Mouse (Mus musculus): ENCODE measurements around the gene Camta1.

Gene Camta1

GRCm38 (mm10) chr4:151637348-151637747, 224.3 kb downstream of the Camta1 start:
- Histone ChIP-seq H3K4me1 (replicated peaks; ENCODE audit: low read depth, low read length) (peaks cover 2% of the 10 kb centered on the region; the same call in 1 of the 2 replicates), H3K9me3 (ENCODE audit: low read length) (no peaks in the 10 kb centered on the region), H3K36me3 (ENCODE audit: insufficient read depth, low read length) (no peaks in the 10 kb centered on the region), H3K4me3 (replicated peaks; ENCODE audit: low read length) (no peak overlapping the region), H3K27me3 (ENCODE audit: insufficient read depth, low read length) (peaks cover 4% of the 10 kb centered on the region; the same call in 1 of the 2 replicates)
- TF ChIP-seq CTCF (conservative IDR thresholded peaks at IDR 0.05; ENCODE audit: low read length) = no peak
- no peak for TF ChIP-seq NANOG (IDR thresholded peaks at IDR 0.05; ENCODE audit: borderline replicate concordance, low read length)
- no peak for TF ChIP-seq POU5F1 (IDR thresholded peaks at IDR 0.05; ENCODE audit: borderline replicate concordance, low read length)

- Histone ChIP-seq H3K9me3 (ENCODE audit: low read length) (no peaks in the 10 kb centered on the region), H3K27me3 (ENCODE audit: insufficient read depth, low read length) (peaks cover 4% of the 10 kb centered on the region; the same call in 1 of the 2 replicates), H3K4me3 (replicated peaks; ENCODE audit: low read length) (no peak overlapping the region), H3K36me3 (ENCODE audit: insufficient read depth, low read length) (no peaks in the 10 kb centered on the region), H3K4me1 (replicated peaks; ENCODE audit: low read depth, low read length) (peaks cover 15% of the 10 kb centered on the region)
- TF ChIP-seq POU5F1 (IDR thresholded peaks at IDR 0.05; ENCODE audit: borderline replicate concordance, low read length) = no peak
- TF ChIP-seq CTCF (conservative IDR thresholded peaks at IDR 0.05; ENCODE audit: low read length) = no peak
- TF ChIP-seq NANOG (IDR thresholded peaks at IDR 0.05; ENCODE audit: borderline replicate concordance, low read length) = no peak
Measured at GRCm38 (mm10) chr4:151634771-151635170, 226.9 kb downstream of the Camta1 start.

GRCm38 (mm10) chr4:151633795-151634194, 227.9 kb downstream of the Camta1 start:
- peaks cover 15% of the 10 kb centered on the region for H3K4me1 ChIP-seq (replicated peaks; ENCODE audit: low read depth, low read length)
- TF ChIP-seq POU5F1 (IDR thresholded peaks at IDR 0.05; ENCODE audit: borderline replicate concordance, low read length) (no peak), CTCF (conservative IDR thresholded peaks at IDR 0.05; ENCODE audit: low read length) (no peak), NANOG (IDR thresholded peaks at IDR 0.05; ENCODE audit: borderline replicate concordance, low read length) (no peak)
- H3K9me3 ChIP-seq (ENCODE audit: low read length) = no peaks in the 10 kb centered on the region
- H3K36me3 ChIP-seq (ENCODE audit: insufficient read depth, low read length) = no peaks in the 10 kb centered on the region
- no peaks in the 10 kb centered on the region; the same call in 1 of the 2 replicates for H3K27me3 ChIP-seq (ENCODE audit: insufficient read depth, low read length)
- H3K4me3 ChIP-seq (replicated peaks; ENCODE audit: low read length) = no peak overlapping the region

GRCm38 (mm10) chr4:151632321-151632720, 229.4 kb downstream of the Camta1 start:
- TF ChIP-seq CTCF (conservative IDR thresholded peaks at IDR 0.05; ENCODE audit: low read length) (no peak), NANOG (IDR thresholded peaks at IDR 0.05; ENCODE audit: borderline replicate concordance, low read length) (no peak), POU5F1 (IDR thresholded peaks at IDR 0.05; ENCODE audit: borderline replicate concordance, low read length) (no peak)
- H3K9me3 ChIP-seq (ENCODE audit: low read length) = no peaks in the 10 kb centered on the region
- no peak overlapping the region for H3K4me3 ChIP-seq (replicated peaks; ENCODE audit: low read length)
- H3K27me3 ChIP-seq (ENCODE audit: insufficient read depth, low read length) = no peaks in the 10 kb centered on the region; the same call in 1 of the 2 replicates
- peaks cover 14% of the 10 kb centered on the region for H3K4me1 ChIP-seq (replicated peaks; ENCODE audit: low read depth, low read length)
- no peaks in the 10 kb centered on the region for H3K36me3 ChIP-seq (ENCODE audit: insufficient read depth, low read length)

GRCm38 (mm10) chr4:151630664-151631063, 231.0 kb downstream of the Camta1 start:
- TF ChIP-seq NANOG (IDR thresholded peaks at IDR 0.05; ENCODE audit: borderline replicate concordance, low read length) (no peak), POU5F1 (IDR thresholded peaks at IDR 0.05; ENCODE audit: borderline replicate concordance, low read length) (no peak), CTCF (conservative IDR thresholded peaks at IDR 0.05; ENCODE audit: low read length) (no peak)

GRCm38 (mm10) chr4:151630231-151630630, 231.4 kb downstream of the Camta1 start:
- Histone ChIP-seq H3K4me1 (replicated peaks; ENCODE audit: low read depth, low read length) (peaks cover 13% of the 10 kb centered on the region), H3K4me3 (replicated peaks; ENCODE audit: low read length) (no peak overlapping the region), H3K36me3 (ENCODE audit: insufficient read depth, low read length) (no peaks in the 10 kb centered on the region), H3K9me3 (ENCODE audit: low read length) (no peaks in the 10 kb centered on the region), H3K27me3 (ENCODE audit: insufficient read depth, low read length) (no peaks in the 10 kb centered on the region; the same call in 1 of the 2 replicates)
- no peak for TF ChIP-seq NANOG (IDR thresholded peaks at IDR 0.05; ENCODE audit: borderline replicate concordance, low read length)
- no peak for TF ChIP-seq CTCF (conservative IDR thresholded peaks at IDR 0.05; ENCODE audit: low read length)

More at GRCm38 (mm10) chr4:151630664-151631063, 231.0 kb downstream of the Camta1 start:
- Histone ChIP-seq H3K36me3 (ENCODE audit: insufficient read depth, low read length) (no peaks in the 10 kb centered on the region), H3K27me3 (ENCODE audit: insufficient read depth, low read length) (no peaks in the 10 kb centered on the region; the same call in 1 of the 2 replicates), H3K4me1 (replicated peaks; ENCODE audit: low read depth, low read length) (peaks cover 13% of the 10 kb centered on the region), H3K4me3 (replicated peaks; ENCODE audit: low read length) (no peak overlapping the region), H3K9me3 (ENCODE audit: low read length) (no peaks in the 10 kb centered on the region)

- H3K27me3 ChIP-seq (ENCODE audit: insufficient read depth, low read length) = peaks cover 4% of the 10 kb centered on the region; the same call in 1 of the 2 replicates
- no peaks in the 10 kb centered on the region for H3K36me3 ChIP-seq (ENCODE audit: insufficient read depth, low read length)
- peaks cover 14% of the 10 kb centered on the region for H3K4me1 ChIP-seq (replicated peaks; ENCODE audit: low read depth, low read length)
- TF ChIP-seq CTCF (conservative IDR thresholded peaks at IDR 0.05; ENCODE audit: low read length) (no peak), POU5F1 (IDR thresholded peaks at IDR 0.05; ENCODE audit: borderline replicate concordance, low read length) (no peak), NANOG (IDR thresholded peaks at IDR 0.05; ENCODE audit: borderline replicate concordance, low read length) (no peak)
- 0 out of 2 replicates have a peak overlapping the region, but pooled peaks have one; percentile 54 for H3K4me3 ChIP-seq (replicated peaks; ENCODE audit: low read length)
- H3K9me3 ChIP-seq (ENCODE audit: low read length) = no peaks in the 10 kb centered on the region
Measured at GRCm38 (mm10) chr4:151619541-151620016, 242.1 kb downstream of the Camta1 start.

GRCm38 (mm10) chr4:151618420-151619310, 243.0 kb downstream of the Camta1 start:
- Histone ChIP-seq H3K4me1 (replicated peaks; ENCODE audit: low read depth, low read length) (peaks cover 14% of the 10 kb centered on the region), H3K36me3 (ENCODE audit: insufficient read depth, low read length) (no peaks in the 10 kb centered on the region), H3K27me3 (ENCODE audit: insufficient read depth, low read length) (peaks cover 4% of the 10 kb centered on the region; the same call in 1 of the 2 replicates), H3K4me3 (replicated peaks; ENCODE audit: low read length) (peak overlapping the region; percentile 54), H3K9me3 (ENCODE audit: low read length) (no peaks in the 10 kb centered on the region)
- TF ChIP-seq NANOG (IDR thresholded peaks at IDR 0.05; ENCODE audit: borderline replicate concordance, low read length) (peak; percentile 28; the same call in 1 of the 2 replicates), POU5F1 (IDR thresholded peaks at IDR 0.05; ENCODE audit: borderline replicate concordance, low read length) (no peak), CTCF (conservative IDR thresholded peaks at IDR 0.05; ENCODE audit: low read length) (no peak)
